Mouse (Mus musculus): ENCODE measurements around the gene Terb1. TPM values are rescaled to one million over a fixed set of nuclear protein-coding genes. Genes with fewer than 3 reads are reported as not detected.

The Terb1 gene
- polyA plus RNA-seq, 1 experiment: not detected

DNA sequence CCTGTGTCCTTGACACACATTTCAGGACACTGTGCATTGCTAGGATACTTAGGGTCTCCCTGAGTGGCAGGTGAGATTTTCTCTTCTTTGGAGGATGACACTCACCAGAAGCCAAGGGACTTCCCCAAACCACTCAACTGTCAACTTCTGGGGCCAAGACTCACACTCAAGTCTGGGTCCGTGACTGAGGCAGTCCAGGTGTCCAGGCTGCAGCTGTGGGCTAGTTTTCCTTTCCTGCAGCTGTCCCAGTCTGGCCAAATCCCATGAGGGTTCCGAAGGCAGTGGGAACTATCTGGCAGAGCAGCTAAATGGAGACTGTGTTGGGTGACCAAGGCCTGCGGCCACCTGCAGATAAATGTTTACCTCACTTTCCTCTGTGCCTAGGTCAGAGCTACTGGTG is 97.7 kb downstream of the Terb1 start:
- TF ChIP-seq CTCF (IDR thresholded peaks at IDR 0.05; ENCODE audit: insufficient read depth, low read depth, low read length) (no peak), POLR2A (IDR thresholded peaks at IDR 0.05; ENCODE audit: insufficient read depth, low read depth, low read length) (no peak)
- peak overlapping the region; percentile 68 for H3K27ac ChIP-seq (ENCODE audit: insufficient read depth, low read depth, low read length)
- WGBS: 87% methylated on average over 3 of the region's 3 CpGs
- peaks cover 22% of the 10 kb centered on the region for H3K4me1 ChIP-seq (ENCODE audit: control insufficient read depth, insufficient read depth, low read length)
- no peak overlapping the region for H3K4me3 ChIP-seq (ENCODE audit: insufficient read depth, low read depth, low read length)

DNA sequence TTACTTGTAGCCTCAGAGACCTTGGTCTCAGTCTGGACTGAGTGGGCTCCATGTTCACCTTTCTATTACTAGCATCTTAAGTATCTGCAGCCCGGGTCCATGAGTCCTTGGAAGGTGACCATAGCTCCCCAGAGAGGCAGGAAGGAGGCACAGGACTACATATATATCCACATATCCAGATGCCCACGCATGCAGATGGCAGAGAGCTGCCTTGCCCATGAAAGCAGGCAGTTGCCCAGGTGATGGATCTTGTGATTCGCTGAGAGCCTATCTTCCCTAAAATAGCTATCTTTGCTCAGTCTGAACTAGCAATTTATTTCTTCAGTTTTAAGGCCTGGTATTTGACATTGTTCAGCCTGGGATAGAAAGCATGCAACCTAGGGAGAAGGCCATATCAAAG is 98.2 kb downstream of the Terb1 start:
- 49% methylated on average over 3 of the region's 3 CpGs for WGBS
- Histone ChIP-seq H3K27ac (ENCODE audit: insufficient read depth, low read depth, low read length) (peak overlapping the region; percentile 68), H3K4me1 (ENCODE audit: control insufficient read depth, insufficient read depth, low read length) (peaks cover 22% of the 10 kb centered on the region), H3K4me3 (ENCODE audit: insufficient read depth, low read depth, low read length) (no peak overlapping the region)
- TF ChIP-seq CTCF (IDR thresholded peaks at IDR 0.05; ENCODE audit: insufficient read depth, low read depth, low read length) (no peak), POLR2A (IDR thresholded peaks at IDR 0.05; ENCODE audit: insufficient read depth, low read depth, low read length) (no peak)

DNA sequence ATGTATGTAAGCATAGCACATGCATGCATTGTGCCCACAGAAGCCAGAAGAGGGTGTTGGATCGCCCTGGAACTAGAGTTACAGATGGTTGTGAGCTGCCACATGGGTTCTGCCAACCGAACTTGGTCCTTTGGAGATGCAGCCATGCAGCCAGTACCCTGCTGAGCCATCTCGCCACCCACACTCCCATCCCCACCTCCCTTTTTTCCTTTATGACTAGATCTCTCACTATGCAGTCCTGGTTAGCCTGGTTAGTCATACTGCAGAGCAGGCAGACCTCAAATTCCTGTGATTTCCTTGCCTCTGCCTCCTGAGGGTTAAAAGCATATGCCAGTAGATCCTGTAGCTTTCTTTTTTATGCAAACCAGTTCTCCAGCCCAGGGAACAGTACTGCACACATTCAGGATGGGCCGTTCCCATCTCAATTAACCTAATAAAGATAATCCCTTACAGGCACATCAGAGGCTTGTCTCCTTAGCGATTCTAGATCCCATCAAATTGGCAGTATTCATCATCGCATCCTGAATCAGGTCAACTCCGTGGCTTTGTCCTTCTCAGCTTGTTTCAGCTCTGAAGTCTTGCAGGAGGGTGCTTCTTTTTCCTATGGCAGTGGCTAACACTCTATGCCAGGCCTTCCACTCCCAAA is 99.0 kb downstream of the Terb1 start:
- no peak overlapping the region for H3K4me3 ChIP-seq (ENCODE audit: insufficient read depth, low read depth, low read length)
- peaks cover 24% of the 10 kb centered on the region for H3K4me1 ChIP-seq (ENCODE audit: control insufficient read depth, insufficient read depth, low read length)
- H3K27ac ChIP-seq (ENCODE audit: insufficient read depth, low read depth, low read length): peak overlapping the region; percentile 68; the same call in 1 of the 2 replicates
- TF ChIP-seq CTCF (IDR thresholded peaks at IDR 0.05; ENCODE audit: insufficient read depth, low read depth, low read length): no peak
- no peak for TF ChIP-seq POLR2A (IDR thresholded peaks at IDR 0.05; ENCODE audit: insufficient read depth, low read depth, low read length)
- 35% methylated on average over 7 of the region's 7 CpGs for WGBS

- Histone ChIP-seq H3K4me1 (ENCODE audit: control insufficient read depth, insufficient read depth, low read length) (peaks cover 26% of the 10 kb centered on the region), H3K27ac (ENCODE audit: insufficient read depth, low read depth, low read length) (no peak overlapping the region)
- no peak for TF ChIP-seq POLR2A (IDR thresholded peaks at IDR 0.05; ENCODE audit: insufficient read depth, low read depth, low read length)
Observed at GRCm38 (mm10) chr8:104408328-104409110, 101.2 kb downstream of the Terb1 start.

DNA sequence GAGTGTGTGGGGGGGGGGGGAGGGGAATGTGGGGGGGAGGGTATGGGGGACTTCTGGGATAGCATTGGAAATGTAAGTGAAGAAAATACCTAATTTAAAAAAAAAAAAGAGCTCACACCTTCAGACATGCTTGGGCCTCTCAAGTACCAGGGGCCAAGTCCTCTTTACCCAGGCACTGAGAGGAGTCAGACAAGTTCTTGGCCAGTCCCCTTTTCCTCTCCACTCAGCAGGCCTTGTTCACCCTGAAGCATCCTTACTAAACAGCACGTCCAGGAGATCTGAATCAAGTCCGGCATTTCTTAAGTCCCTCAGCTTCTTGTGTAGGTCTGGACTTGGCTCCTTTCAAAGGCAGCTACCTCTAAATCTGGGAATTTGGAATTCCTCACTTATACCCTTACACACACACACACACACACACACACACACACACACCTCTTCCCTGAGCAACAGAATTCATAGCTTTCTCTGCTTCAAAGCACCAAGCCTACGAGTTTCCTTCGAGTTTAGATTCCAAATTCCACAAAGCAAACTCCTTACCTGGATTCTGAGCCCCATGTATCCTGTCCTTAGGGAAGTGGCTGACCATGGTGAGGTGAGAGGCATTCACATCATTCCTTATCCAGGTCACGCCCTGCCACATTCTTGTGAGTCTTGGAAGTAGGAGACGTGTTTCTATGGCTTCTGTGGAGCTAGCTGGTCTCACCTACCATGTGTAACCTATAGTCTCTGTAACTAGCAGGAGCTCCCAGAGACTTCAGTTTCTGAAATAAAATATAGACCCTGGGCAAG is 103.2 kb downstream of the Terb1 start:
- Histone ChIP-seq H3K4me3 (ENCODE audit: insufficient read depth, low read depth, low read length) (no peak overlapping the region), H3K4me1 (ENCODE audit: control insufficient read depth, insufficient read depth, low read length) (peaks cover 15% of the 10 kb centered on the region), H3K27ac (ENCODE audit: insufficient read depth, low read depth, low read length) (no peak overlapping the region)
- 93% methylated on average over 6 of the region's 6 CpGs for WGBS
- TF ChIP-seq CTCF (IDR thresholded peaks at IDR 0.05; ENCODE audit: insufficient read depth, low read depth, low read length) (no peak), POLR2A (IDR thresholded peaks at IDR 0.05; ENCODE audit: insufficient read depth, low read depth, low read length) (no peak)

More at GRCm38 (mm10) chr8:104408328-104409110, 101.2 kb downstream of the Terb1 start:
- WGBS: 81% methylated on average over 7 of the region's 7 CpGs
- H3K4me3 ChIP-seq (ENCODE audit: insufficient read depth, low read depth, low read length): no peak overlapping the region

- TF ChIP-seq POLR2A (IDR thresholded peaks at IDR 0.05; ENCODE audit: insufficient read depth, low read depth, low read length): no peak
- no peak for TF ChIP-seq CTCF (IDR thresholded peaks at IDR 0.05; ENCODE audit: insufficient read depth, low read depth, low read length)
- Histone ChIP-seq H3K27ac (ENCODE audit: insufficient read depth, low read depth, low read length) (peak overlapping the region; percentile 40; the same call in 1 of the 2 replicates), H3K4me3 (ENCODE audit: insufficient read depth, low read depth, low read length) (no peak overlapping the region), H3K4me1 (ENCODE audit: control insufficient read depth, insufficient read depth, low read length) (peaks cover 8% of the 10 kb centered on the region)
- WGBS: 48% methylated on average over 15 of the region's 15 CpGs
Observed at GRCm38 (mm10) chr8:104405430-104406187, 104.1 kb downstream of the Terb1 start.

DNA sequence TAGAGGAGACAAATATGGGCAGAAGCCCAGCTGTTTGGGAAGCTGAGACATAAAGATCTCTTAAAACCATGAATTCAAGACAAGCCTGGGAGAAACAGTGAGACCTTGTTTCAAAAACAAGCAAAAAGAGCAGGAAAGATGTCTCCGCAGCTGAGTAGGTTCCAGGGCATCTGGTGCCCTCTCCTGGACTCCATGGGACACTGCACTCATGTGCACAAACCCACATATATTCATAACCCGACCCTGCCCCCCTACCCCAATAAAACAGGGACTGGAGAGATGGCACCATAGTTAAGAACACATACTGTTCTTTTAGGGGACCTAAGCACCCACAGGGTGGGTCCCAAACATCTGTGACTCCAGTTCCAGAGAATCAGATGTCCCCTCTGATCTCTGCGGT is 106.1 kb downstream of the Terb1 start:
- 70% methylated on average over 3 of the region's 3 CpGs for WGBS
- H3K4me3 ChIP-seq (ENCODE audit: insufficient read depth, low read depth, low read length): no peak overlapping the region
- TF ChIP-seq POLR2A (IDR thresholded peaks at IDR 0.05; ENCODE audit: insufficient read depth, low read depth, low read length) (no peak), CTCF (IDR thresholded peaks at IDR 0.05; ENCODE audit: insufficient read depth, low read depth, low read length) (no peak)
- H3K27ac ChIP-seq (ENCODE audit: insufficient read depth, low read depth, low read length): no peak overlapping the region
- H3K4me1 ChIP-seq (ENCODE audit: control insufficient read depth, insufficient read depth, low read length): peaks cover 6% of the 10 kb centered on the region

Other genes starting within 250 kb of the Terb1 start
- gene Cmtm2a, start 216.7 kb downstream of the Terb1 start, polyA plus RNA-seq (2012; ENCODE audit: insufficient read depth, insufficient read length, low replicate concordance, missing spikeins): not detected in 2 replicates
- not detected in 2 replicates for gene Gm45711, start 199.8 kb downstream of the Terb1 start, polyA plus RNA-seq (2012; ENCODE audit: insufficient read depth, insufficient read length, low replicate concordance, missing spikeins)
- gene Cmtm1, start 199.8 kb downstream of the Terb1 start, polyA plus RNA-seq (2012; ENCODE audit: insufficient read depth, insufficient read length, low replicate concordance, missing spikeins): not detected in 2 replicates
- not detected in 2 replicates for gene Gm11020, start 188.3 kb downstream of the Terb1 start, polyA plus RNA-seq (2012; ENCODE audit: insufficient read depth, insufficient read length, low replicate concordance, missing spikeins)
- gene Cmtm2b, start 187.7 kb downstream of the Terb1 start, polyA plus RNA-seq (2012; ENCODE audit: insufficient read depth, insufficient read length, low replicate concordance, missing spikeins): not detected in 2 replicates
- not detected in 2 replicates for gene Cmtm3, start 170.5 kb downstream of the Terb1 start, polyA plus RNA-seq (2012; ENCODE audit: insufficient read depth, insufficient read length, low replicate concordance, missing spikeins)
- not detected in 2 replicates for gene Cmtm4, start 114.1 kb downstream of the Terb1 start, polyA plus RNA-seq (2012; ENCODE audit: insufficient read depth, insufficient read length, low replicate concordance, missing spikeins)
- 65.6 TPM in 1 of 2 replicates, not detected in the other for gene Dync1li2, start 66.9 kb downstream of the Terb1 start, polyA plus RNA-seq (2012; ENCODE audit: insufficient read depth, insufficient read length, low replicate concordance, missing spikeins)
- gene Nae1, start 24.7 kb upstream of the Terb1 start, polyA plus RNA-seq (2012; ENCODE audit: insufficient read depth, insufficient read length, low replicate concordance, missing spikeins): not detected in 2 replicates
- gene Car7, start 24.8 kb upstream of the Terb1 start, polyA plus RNA-seq (2012; ENCODE audit: insufficient read depth, insufficient read length, low replicate concordance, missing spikeins): not detected in 2 replicates
- not detected in 2 replicates for gene Pdp2, start 81.5 kb upstream of the Terb1 start, polyA plus RNA-seq (2012; ENCODE audit: insufficient read depth, insufficient read length, low replicate concordance, missing spikeins)
- gene Cdh16, start 114.5 kb upstream of the Terb1 start, polyA plus RNA-seq (2012; ENCODE audit: insufficient read depth, insufficient read length, low replicate concordance, missing spikeins): not detected in 2 replicates
- gene Rrad, start 121.4 kb upstream of the Terb1 start, polyA plus RNA-seq (2012; ENCODE audit: insufficient read depth, insufficient read length, low replicate concordance, missing spikeins): not detected in 2 replicates
- gene Ciao2b, start 132.1 kb upstream of the Terb1 start, polyA plus RNA-seq (2012; ENCODE audit: insufficient read depth, insufficient read length, low replicate concordance, missing spikeins): not detected in 2 replicates
- not detected in 2 replicates for gene Ces2a, start 224.1 kb upstream of the Terb1 start, polyA plus RNA-seq (2012; ENCODE audit: insufficient read depth, insufficient read length, low replicate concordance, missing spikeins)

Data from olfactory bulb, adult 2 months (tissue).